In genomic region chr14:76281867-76282266, GRCm38 (mm10) we compare ENCODE assay signal across 14 mouse cellular contexts.
DNase-seq lines count a peak whose midpoint lies in the region; ATAC-seq and TF ChIP-seq lines count a peak whose summit lies in the region.
"Had no signal": no experiment of that assay in that cellular context is flagged by ENCODE, and none has a peak within 500 bp of the region (broad histone marks: within the 10 kb centered on the region; RNA-seq: fewer than 3 reads in every experiment).

No protein-coding gene starts in this region.

- peak; percentile 53 for DNase-seq in lung, embryonic 14.5 days
- DNase-seq in lung, postnatal 25 days (ENCODE audit: low spot score) = no peak
- DNase-seq in embryo, embryonic 9.5 days (ENCODE audit: extremely low spot score) = peak; percentile 44
- DNase-seq in midbrain, embryonic 14.5 days = peak; percentile 25
- no peak for DNase-seq in cerebellum, adult 18-20 months
- no peak for DNase-seq in thymus, postnatal 14 days
- no peak for DNase-seq in ovary, postnatal 10 days (ENCODE audit: low spot score)
- DNase-seq: adrenal gland, adult 2 months; cerebellum, adult 11 months; liver, embryonic 13.5 days had no signal

- no peak overlapping the region for H3K4me2 ChIP-seq in lung, embryonic 14.5 days
- H3K4me2 ChIP-seq in hindbrain, embryonic 12.5 days (replicated peaks) = no peak overlapping the region
- no peak overlapping the region for H3K4me2 ChIP-seq in midbrain, embryonic 14.5 days (ENCODE audit: low read length)
- H3K4me2 ChIP-seq: heart, embryonic 12.5 days; liver, embryonic 13.5 days had no signal

- no peak for TF ChIP-seq CTCF in lung, embryonic 14.5 days (IDR thresholded peaks at IDR 0.05; ENCODE audit: low read depth)

- no peak overlapping the region for H3K9ac ChIP-seq in lung, embryonic 14.5 days
- 0 out of 2 replicates have a peak overlapping the region, but pooled peaks have one; percentile 8 for H3K9ac ChIP-seq in hindbrain, embryonic 12.5 days
- H3K9ac ChIP-seq in midbrain, embryonic 14.5 days (replicated peaks; ENCODE audit: low read length) = no peak overlapping the region
- H3K9ac ChIP-seq: heart, embryonic 12.5 days; liver, embryonic 13.5 days had no signal

- H3K27me3 ChIP-seq in lung, embryonic 14.5 days (ENCODE audit: insufficient read depth, low read length) = no peaks in the 10 kb centered on the region
- no peaks in the 10 kb centered on the region for H3K27me3 ChIP-seq in hindbrain, embryonic 12.5 days
- no peaks in the 10 kb centered on the region for H3K27me3 ChIP-seq in midbrain, embryonic 14.5 days (ENCODE audit: control insufficient read depth, insufficient read depth, low read length)
- H3K27me3 ChIP-seq: CH12.LX; heart, embryonic 12.5 days; liver, embryonic 13.5 days; Patski had no signal

- no peaks in the 10 kb centered on the region for H3K9me3 ChIP-seq in lung, embryonic 14.5 days (ENCODE audit: low read depth, low read length)
- no peaks in the 10 kb centered on the region for H3K9me3 ChIP-seq in hindbrain, embryonic 12.5 days (replicated peaks)
- no peaks in the 10 kb centered on the region for H3K9me3 ChIP-seq in midbrain, embryonic 14.5 days (ENCODE audit: control insufficient read depth, low read length)
- H3K9me3 ChIP-seq: liver, embryonic 13.5 days had no signal

- no peak overlapping the region for H3K27ac ChIP-seq in lung, embryonic 14.5 days (ENCODE audit: low read depth)
- H3K27ac ChIP-seq in hindbrain, embryonic 12.5 days = peak overlapping the region; percentile 30; the same call in 1 of the 2 replicates
- no peak overlapping the region for H3K27ac ChIP-seq in midbrain, embryonic 14.5 days (replicated peaks; ENCODE audit: low read depth, low read length)
- H3K27ac ChIP-seq: liver, embryonic 13.5 days had no signal

- ATAC-seq in lung, embryonic 14.5 days (ENCODE audit: insufficient read depth) = peak; percentile 58
- peak; percentile 66; the same call in 1 of the 2 replicates for ATAC-seq in hindbrain, embryonic 12.5 days (ENCODE audit: low FRiP score)
- ATAC-seq in midbrain, embryonic 14.5 days (ENCODE audit: low FRiP score, low TSS enrichment) = no peak
- ATAC-seq: Patski had no signal

- H3K4me3 ChIP-seq in lung, embryonic 14.5 days (ENCODE audit: low read depth, low read length) = no peak overlapping the region
- no peak overlapping the region for H3K4me3 ChIP-seq in hindbrain, embryonic 12.5 days
- no peak overlapping the region for H3K4me3 ChIP-seq in midbrain, embryonic 14.5 days (replicated peaks; ENCODE audit: low read depth, low read length)
- H3K4me3 ChIP-seq: heart, embryonic 12.5 days; liver, embryonic 13.5 days had no signal

- H3K4me1 ChIP-seq in lung, embryonic 14.5 days (ENCODE audit: insufficient read depth) = no peaks in the 10 kb centered on the region
- peaks cover 12% of the 10 kb centered on the region for H3K4me1 ChIP-seq in hindbrain, embryonic 12.5 days
- H3K4me1 ChIP-seq in midbrain, embryonic 14.5 days (ENCODE audit: control insufficient read depth, insufficient read depth, low read length) = peaks cover 6% of the 10 kb centered on the region; the same call in 1 of the 2 replicates

- WGBS in lung, embryonic 14.5 days = 9% methylated on average over 5 of the region's 5 CpGs
- 15% methylated on average over 5 of the region's 5 CpGs for whole genome bisulfite sequencing in hindbrain, embryonic 12.5 days
- 27% methylated on average over 5 of the region's 5 CpGs for WGBS in midbrain, embryonic 14.5 days

- H3K36me3 ChIP-seq in lung, embryonic 14.5 days (ENCODE audit: insufficient read depth) = no peaks in the 10 kb centered on the region
- H3K36me3 ChIP-seq in hindbrain, embryonic 12.5 days = no peaks in the 10 kb centered on the region
- H3K36me3 ChIP-seq in midbrain, embryonic 14.5 days (ENCODE audit: control insufficient read depth, insufficient read depth, low read length) = no peaks in the 10 kb centered on the region
- H3K36me3 ChIP-seq: heart, embryonic 12.5 days; liver, embryonic 13.5 days had no signal

Comparison
In these comparisons a context has a peak if more than half of its experiments do, and no peak if none do; other contexts are left out.
1. DNase-seq: peak in lung, embryonic 14.5 days (single experiment), embryo, embryonic 9.5 days (single experiment) and midbrain, embryonic 14.5 days (single experiment); none in lung, postnatal 25 days (single experiment), cerebellum, adult 18-20 months (0 of 2), thymus, postnatal 14 days (single experiment) and ovary, postnatal 10 days (single experiment).